Mouse (Mus musculus) stomach, embryonic 15.5 days (tissue): ENCODE data around the gene Gm7030. TPM values are rescaled to one million over a fixed set of nuclear protein-coding genes. Genes with fewer than 3 reads are reported as not detected.
"Not testable (repeated sequence)": the region's sequence is repeated elsewhere in the genome, so short reads cannot be mapped to it uniquely, and the experiment has no call there.

Source experiments
- ATAC-seq: fragments of 200-750 bp; cut with Nextera tagmentation; 2 replicates; pipeline ENCODE4 v1.8.0; 2017; ENCODE audit warnings: low read depth, moderate number of reproducible peaks, moderate TSS enrichment; ENCODE audit not compliant: insufficient read depth, low FRiP score
- H3K27ac ChIP-seq: fragments of 300-500 bp; sonication (generic); 2 replicates; pipeline ENCODE4 v1.5.1; 2015; ENCODE audit warnings: mild to moderate bottlenecking, inconsistent platforms
- H3K27me3 ChIP-seq: fragments of 300-500 bp; sonication (generic); replicated peaks from 2 replicates; pipeline ENCODE4 v1.6.1; 2015; ENCODE audit warnings: inconsistent platforms
- H3K36me3 ChIP-seq: fragments of 300-500 bp; sonication (generic); 2 replicates; pipeline ENCODE4 v1.6.1; 2015; ENCODE audit warnings: inconsistent platforms
- H3K4me1 ChIP-seq: fragments of 300-500 bp; sonication (generic); 2 replicates; pipeline ENCODE4 v1.6.1; 2015; ENCODE audit warnings: inconsistent platforms
- H3K4me2 ChIP-seq: fragments of 300-500 bp; sonication (generic); 2 replicates; pipeline ENCODE4 v1.6.1; 2015; ENCODE audit warnings: mild to moderate bottlenecking, inconsistent platforms
- H3K4me3 ChIP-seq: fragments of 300-500 bp; sonication (generic); replicated peaks from 2 replicates; pipeline ENCODE4 v1.5.1; 2015; ENCODE audit warnings: inconsistent platforms
- H3K9ac ChIP-seq: fragments of 300-500 bp; sonication (generic); 2 replicates; pipeline ENCODE4 v1.6.1; 2015; ENCODE audit warnings: inconsistent platforms
- H3K9me3 ChIP-seq: fragments of 300-500 bp; sonication (generic); 2 replicates; pipeline ENCODE4 v1.6.1; 2016; ENCODE audit warnings: inconsistent platforms
- WGBS: fragments of 180-500 bp; shearing (Covaris S2); methylation state at CpG from one replicate; pipeline ENCODE4 v1.1.7; 2015; 5-methylcytosine and 5-hydroxymethylcytosine counted together
- polyA plus RNA-seq: library from polyadenylated mRNA; unstranded; fragments of >200 nt; fragmentation: Nextera tagmentation; extraction: Ambion mirVana; gene quantifications from 2 replicates; pipeline ENCODE4 v1.2.1, GENCODE M21; 2015

Gm7030 gene
- 0.30 TPM in 1 of 2 replicates, not detected in the other for polyA plus RNA-seq

DNA sequence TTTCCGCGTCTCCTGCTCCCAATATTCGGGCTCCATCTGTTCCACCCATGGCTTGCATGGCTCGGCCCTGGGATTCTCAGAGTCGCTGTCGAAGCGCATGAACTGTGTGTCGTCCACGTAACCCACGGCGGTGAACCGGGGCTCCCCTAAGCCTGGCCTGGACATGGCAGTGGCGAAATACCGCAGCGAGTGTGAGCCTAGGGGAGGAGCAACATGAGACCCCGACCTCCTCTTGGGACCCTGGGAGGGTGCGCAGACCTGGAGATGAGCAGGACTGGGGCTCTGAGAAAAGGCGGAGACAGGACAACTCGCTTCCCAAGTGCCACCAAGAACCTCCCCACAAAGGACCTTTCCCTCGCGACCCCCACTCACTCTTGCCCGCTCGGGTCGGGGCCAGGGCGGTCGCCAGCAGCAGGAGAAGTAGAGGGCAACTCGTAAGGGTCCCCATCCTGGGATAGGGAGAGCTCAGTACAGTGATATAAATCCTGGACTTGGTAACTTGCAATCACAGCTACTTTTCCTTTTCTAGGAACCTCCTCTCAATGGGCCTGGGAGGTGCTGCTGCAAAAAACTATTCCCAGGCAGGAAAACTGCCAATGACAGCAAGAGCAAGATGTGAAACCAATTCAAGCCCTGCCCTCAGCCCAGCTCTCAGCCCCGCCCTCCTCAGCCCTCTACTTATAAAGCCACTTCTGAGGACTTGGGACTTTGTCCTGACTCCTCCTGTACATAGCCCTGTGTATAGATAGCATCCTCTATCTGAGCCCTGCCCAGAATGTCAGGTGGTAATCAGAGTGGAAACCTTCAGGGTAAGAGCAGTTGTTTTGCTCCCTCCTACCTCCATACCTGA, at the start of gene Gm7030:
Gene Gm7030, minus strand, starts transcription at position 458 of the 850 bp plus-strand sequence.
- H3K27me3 ChIP-seq, H3K36me3 ChIP-seq, H3K4me1 ChIP-seq, H3K27ac ChIP-seq, H3K9ac ChIP-seq, H3K9me3 ChIP-seq, H3K4me3 ChIP-seq: not testable (repeated sequence)
- WGBS = 19% methylated on average over 25 of the region's 28 CpGs
- H3K4me2 ChIP-seq = peak within 1 kb of the TSS; percentile 19; the same call in 1 of the 2 replicates
- ATAC-seq = peak; percentile 81

- under 1% methylated on average over 39 of the region's 40 CpGs for WGBS
- not testable (repeated sequence) for H3K9me3 ChIP-seq, H3K4me1 ChIP-seq, H3K36me3 ChIP-seq, H3K27me3 ChIP-seq, H3K27ac ChIP-seq
- Histone ChIP-seq H3K4me2 (peak overlapping the region; percentile 74), H3K9ac (0 out of 2 replicates have a peak overlapping the region, but pooled peaks have one; percentile 9), H3K4me3 (peak overlapping the region; percentile 36)
- 0 out of 2 replicates have a peak, but pooled peaks have one; percentile 58 for ATAC-seq
Measured at GRCm38 (mm10) chr17:36178938-36179337, 49.7 kb upstream of the Gm7030 start.

GRCm38 (mm10) chr17:36176132-36176531, 46.9 kb upstream of the Gm7030 start:
- not testable (repeated sequence) for H3K9me3 ChIP-seq, ATAC-seq, H3K4me3 ChIP-seq, H3K4me2 ChIP-seq, H3K4me1 ChIP-seq, H3K27me3 ChIP-seq, H3K9ac ChIP-seq, H3K36me3 ChIP-seq, H3K27ac ChIP-seq
- no CpG with 5 or more reads among the region's 2 CpGs for WGBS

- ATAC-seq = no peak
- no peak overlapping the region for H3K4me2 ChIP-seq
- no peaks in the 10 kb centered on the region for H3K9me3 ChIP-seq
- H3K27me3 ChIP-seq = peaks cover 30% of the 10 kb centered on the region
- H3K4me3 ChIP-seq = no peak overlapping the region
- H3K4me1 ChIP-seq = no peaks in the 10 kb centered on the region
- H3K27ac ChIP-seq = no peak overlapping the region
- 21% methylated on average over 1 of the region's 1 CpGs for WGBS
- H3K36me3 ChIP-seq = no peaks in the 10 kb centered on the region
- H3K9ac ChIP-seq = no peak overlapping the region
Measured at GRCm38 (mm10) chr17:36170287-36170814, 41.1 kb upstream of the Gm7030 start.

GRCm38 (mm10) chr17:36169753-36170152, 40.5 kb upstream of the Gm7030 start:
- no peak overlapping the region for H3K27ac ChIP-seq
- no peaks in the 10 kb centered on the region for H3K36me3 ChIP-seq
- H3K9me3 ChIP-seq = no peaks in the 10 kb centered on the region
- H3K4me3 ChIP-seq = no peak overlapping the region
- H3K9ac ChIP-seq = no peak overlapping the region
- H3K4me2 ChIP-seq = no peak overlapping the region
- peaks cover 36% of the 10 kb centered on the region for H3K27me3 ChIP-seq
- ATAC-seq = no peak
- H3K4me1 ChIP-seq = no peaks in the 10 kb centered on the region

GRCm38 (mm10) chr17:36169094-36169493, 39.9 kb upstream of the Gm7030 start:
- not testable (repeated sequence) for ATAC-seq, H3K9me3 ChIP-seq, H3K9ac ChIP-seq, H3K27ac ChIP-seq, H3K4me1 ChIP-seq, H3K36me3 ChIP-seq, H3K4me3 ChIP-seq, H3K4me2 ChIP-seq
- WGBS = 58% methylated on average over 1 of the region's 1 CpGs
- H3K27me3 ChIP-seq = peaks cover 41% of the 10 kb centered on the region

DNA sequence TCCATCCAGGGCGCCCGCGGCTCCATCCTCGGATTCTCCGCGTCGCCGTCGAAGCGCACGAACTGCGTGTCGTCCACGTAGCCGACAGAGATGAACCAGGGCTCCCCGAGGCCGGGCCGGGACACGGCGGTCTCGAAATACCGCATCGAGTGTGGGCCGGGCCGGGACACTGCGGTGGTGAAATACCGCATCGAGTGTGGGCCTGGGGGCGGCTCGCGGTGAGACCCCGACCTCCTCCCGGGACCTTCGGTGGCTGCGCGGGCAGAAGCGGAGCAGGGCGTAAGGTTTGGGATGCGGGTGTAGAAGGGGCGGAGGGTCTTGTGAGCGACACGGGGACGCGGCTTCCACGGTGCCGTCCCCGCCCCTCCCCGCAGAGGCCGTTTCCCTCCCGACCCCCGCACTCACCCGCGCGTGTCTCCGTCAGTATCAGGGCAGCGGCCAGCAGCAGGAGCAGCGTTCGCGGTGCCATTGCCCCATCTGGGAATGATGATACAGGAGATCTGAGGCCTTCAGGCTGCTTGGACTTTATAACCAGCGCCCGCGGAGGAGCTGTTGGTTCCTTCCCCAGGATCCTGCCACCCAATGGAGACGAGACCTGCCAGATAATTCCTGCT, 38.9 kb upstream of the Gm7030 start, which contains the start of gene Gm8909:
Gene Gm8909, minus strand, starts transcription at position 499 of the 614 bp plus-strand sequence.
- peak within 1 kb of the TSS; percentile 56 for H3K4me2 ChIP-seq
- WGBS = 2% methylated on average over 60 of the region's 63 CpGs
- no peaks in the 10 kb centered on the region for H3K36me3 ChIP-seq
- H3K9ac ChIP-seq = no peak within 1 kb of the TSS
- no peak within 1 kb of the TSS for H3K27ac ChIP-seq
- H3K9me3 ChIP-seq = no peaks in the 10 kb centered on the region
- peak within 1 kb of the TSS; percentile 37 for H3K4me3 ChIP-seq
- ATAC-seq = no peak
- peaks cover 47% of the 10 kb centered on the region for H3K27me3 ChIP-seq
- H3K4me1 ChIP-seq = no peaks in the 10 kb centered on the region

GRCm38 (mm10) chr17:36167306-36168038, 38.2 kb upstream of the Gm7030 start:
- peaks cover 51% of the 10 kb centered on the region for H3K27me3 ChIP-seq
- ATAC-seq = 0 out of 2 replicates have a peak, but pooled peaks have one; percentile 47
- WGBS = 2% methylated on average over 51 of the region's 51 CpGs

DNA sequence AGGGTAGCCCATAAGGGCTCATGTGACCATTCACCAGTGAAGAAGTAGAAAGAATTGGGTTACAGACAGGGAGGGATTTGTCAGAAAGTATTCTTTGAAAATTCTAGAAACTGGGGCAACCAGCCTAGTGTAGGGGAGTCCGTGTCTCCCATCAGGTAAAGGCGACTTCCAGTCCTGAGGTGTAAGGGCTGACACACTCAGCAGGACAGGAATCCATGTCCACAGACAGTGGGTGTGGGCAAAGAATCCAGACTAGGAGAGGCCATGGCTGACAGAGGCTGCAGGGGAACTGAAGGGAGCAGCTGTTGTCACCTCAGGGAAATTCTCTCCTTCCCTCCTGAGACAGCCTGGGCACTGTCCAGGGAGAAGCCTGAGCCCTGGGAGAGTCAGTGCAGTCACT, 37.7 kb upstream of the Gm7030 start:
- H3K4me2 ChIP-seq, H3K36me3 ChIP-seq: not testable (repeated sequence)

More at GRCm38 (mm10) chr17:36167306-36168038, 38.2 kb upstream of the Gm7030 start:
- Histone ChIP-seq H3K4me1 (no peaks in the 10 kb centered on the region), H3K4me2 (peak overlapping the region; percentile 56), H3K4me3 (peak overlapping the region; percentile 37), H3K36me3 (no peaks in the 10 kb centered on the region), H3K9ac (no peak overlapping the region), H3K27ac (no peak overlapping the region), H3K9me3 (no peaks in the 10 kb centered on the region)

GRCm38 (mm10) chr17:36161129-36162051, 32.2 kb upstream of the Gm7030 start:
- no peak for ATAC-seq
- H3K9me3 ChIP-seq = no peaks in the 10 kb centered on the region
- no peak overlapping the region for H3K27ac ChIP-seq
- peak overlapping the region; percentile 25 for H3K4me3 ChIP-seq
- 2% methylated on average over 46 of the region's 56 CpGs for WGBS
- H3K4me1 ChIP-seq = 0 out of 2 replicates have a peak, but pooled peaks cover 5% of the 10 kb centered on the region
- no peaks in the 10 kb centered on the region for H3K36me3 ChIP-seq
- peak overlapping the region; percentile 40 for H3K4me2 ChIP-seq
- H3K27me3 ChIP-seq = peaks cover 58% of the 10 kb centered on the region
- no peak overlapping the region for H3K9ac ChIP-seq

More for the DNA sequence above, 37.7 kb upstream of the Gm7030 start:
- H3K27me3 ChIP-seq = peaks cover 57% of the 10 kb centered on the region
- H3K4me3 ChIP-seq, H3K9ac ChIP-seq, H3K4me1 ChIP-seq, H3K9me3 ChIP-seq, ATAC-seq, H3K27ac ChIP-seq: not testable (repeated sequence)
- 32% methylated on average over 2 of the region's 2 CpGs for WGBS

GRCm38 (mm10) chr17:36158264-36158663, 29.0 kb upstream of the Gm7030 start:
- not testable (repeated sequence) for H3K9ac ChIP-seq, H3K27ac ChIP-seq, H3K9me3 ChIP-seq, ATAC-seq, H3K36me3 ChIP-seq, H3K4me1 ChIP-seq
- H3K27me3 ChIP-seq = peaks cover 53% of the 10 kb centered on the region
- H3K4me2 ChIP-seq = peak overlapping the region; percentile 58
- 8% methylated on average over 11 of the region's 11 CpGs for WGBS
- peak overlapping the region; percentile 34 for H3K4me3 ChIP-seq
